Mouse (Mus musculus) embryo, embryonic 9.5 days (tissue): Measurements from ENCODE around the gene Gm10670.
"Not testable (repeated sequence)": the region's sequence is repeated elsewhere in the genome, so short reads cannot be mapped to it uniquely, and the experiment has no call there.

Source experiments
- DNase-seq: peaks from one replicate; pipeline ENCODE4 v3.0.0-alpha.2; 2017; ENCODE audit errors: extremely low spot score

Gm10670 gene

DNA sequence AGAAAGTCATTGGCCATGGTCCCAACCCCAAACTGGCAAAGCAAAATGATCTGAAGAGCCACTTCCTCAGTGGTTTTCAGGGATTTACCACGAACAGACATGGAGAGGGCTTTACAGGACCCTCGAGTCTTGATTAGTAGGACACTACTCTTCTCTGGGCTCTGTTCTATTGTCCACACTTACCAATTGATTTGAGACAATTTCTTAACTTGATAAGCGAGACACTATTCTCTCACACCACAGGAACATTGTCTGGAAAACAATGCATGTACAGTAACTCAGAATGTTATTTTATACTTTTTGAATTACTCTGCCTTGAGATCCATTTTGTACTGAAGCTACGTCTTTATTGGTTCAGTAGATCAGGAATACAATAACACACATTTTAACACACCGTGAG, at the start of gene Gm10670:
Gene Gm10670, minus strand, starts transcription at position 101 of the 400 bp plus-strand sequence.
- not testable (repeated sequence) for DNase-seq

DNA sequence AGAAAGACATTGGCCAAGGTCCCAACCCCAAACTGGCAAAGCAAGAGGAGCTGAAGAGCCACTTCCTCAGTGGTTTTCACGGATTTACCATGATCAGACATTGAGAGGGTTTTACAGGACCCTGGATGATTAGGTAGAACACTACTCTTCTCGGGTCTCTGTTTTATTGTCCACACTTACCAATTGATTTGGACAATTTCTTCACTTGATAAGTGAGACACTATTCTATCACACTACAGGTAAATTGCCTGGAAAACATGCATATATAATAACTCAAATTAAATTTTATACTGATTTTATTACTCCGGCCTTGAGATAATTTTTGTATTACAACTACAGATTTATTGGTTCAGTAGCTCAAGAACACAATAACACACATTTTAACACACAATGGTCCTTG, 35.7 kb upstream of the Gm10670 start, which contains the start of gene Vmn1r103:
Gene Vmn1r103, minus strand, starts transcription at position 101 of the 400 bp plus-strand sequence.
- not testable (repeated sequence) for DNase-seq

- not testable (repeated sequence) for DNase-seq
These were observed 32.2 kb downstream of the Gm10670 start, which contains the start of gene Vmn1r101 for GRCm38 (mm10) chr7:20442493-20442892. TSS of gene Vmn1r101 (minus strand) at chr7:20442593.
